Mouse (Mus musculus) neural tube, embryonic 13.5 days (tissue): ENCODE data around the gene Pla2g10. TPM values are rescaled to one million over a fixed set of nuclear protein-coding genes. Genes with fewer than 3 reads are reported as not detected.

Experiments
- ATAC-seq: fragments of 200-750 bp; cut with Nextera tagmentation; 2 replicates; pipeline ENCODE4 v1.8.0; 2017; ENCODE audit warnings: low read depth, mild to moderate bottlenecking, moderate TSS enrichment, moderate library complexity
- H3K27ac ChIP-seq: fragments of 300-500 bp; sonication (generic); replicated peaks from 2 replicates; pipeline ENCODE4 v1.5.1; 2015; ENCODE audit warnings: moderate library complexity, mild to moderate bottlenecking, inconsistent platforms
- H3K27me3 ChIP-seq: fragments of 300-500 bp; sonication (generic); 2 replicates; pipeline ENCODE4 v1.6.1; 2015; ENCODE audit warnings: mild to moderate bottlenecking, inconsistent platforms
- H3K36me3 ChIP-seq: fragments of 300-500 bp; sonication (generic); 2 replicates; pipeline ENCODE4 v1.6.1; 2015; ENCODE audit warnings: mild to moderate bottlenecking, inconsistent platforms
- H3K4me1 ChIP-seq: fragments of 300-500 bp; sonication (generic); replicated peaks from 2 replicates; pipeline ENCODE4 v1.6.1; 2015; ENCODE audit warnings: inconsistent platforms
- H3K4me2 ChIP-seq: fragments of 300-500 bp; sonication (generic); 2 replicates; pipeline ENCODE4 v1.6.1; 2015; ENCODE audit warnings: inconsistent platforms, mild to moderate bottlenecking, moderate library complexity
- H3K4me3 ChIP-seq: fragments of 300-500 bp; sonication (generic); 2 replicates; pipeline ENCODE4 v1.5.1; 2015; ENCODE audit warnings: mild to moderate bottlenecking, inconsistent platforms
- H3K9ac ChIP-seq: fragments of 300-500 bp; sonication (generic); 2 replicates; pipeline ENCODE4 v1.6.1; 2015; ENCODE audit warnings: moderate library complexity, mild to moderate bottlenecking, inconsistent platforms
- H3K9me3 ChIP-seq: fragments of 300-500 bp; sonication (generic); 2 replicates; pipeline ENCODE4 v1.6.1; 2016; ENCODE audit warnings: inconsistent platforms
- WGBS: fragments of 180-500 bp; shearing (Covaris S2); methylation state at CpG from one replicate; pipeline ENCODE4 v1.1.7; 2015; 5-methylcytosine and 5-hydroxymethylcytosine counted together
- polyA plus RNA-seq: library from polyadenylated mRNA; unstranded; fragments of >200 nt; fragmentation: Nextera tagmentation; extraction: Ambion mirVana; gene quantifications from 2 replicates; pipeline ENCODE4 v1.2.1, GENCODE M21; 2015

Pla2g10 gene
- polyA plus RNA-seq, 1 experiment from 2014 or later: 2.1 TPM

DNA sequence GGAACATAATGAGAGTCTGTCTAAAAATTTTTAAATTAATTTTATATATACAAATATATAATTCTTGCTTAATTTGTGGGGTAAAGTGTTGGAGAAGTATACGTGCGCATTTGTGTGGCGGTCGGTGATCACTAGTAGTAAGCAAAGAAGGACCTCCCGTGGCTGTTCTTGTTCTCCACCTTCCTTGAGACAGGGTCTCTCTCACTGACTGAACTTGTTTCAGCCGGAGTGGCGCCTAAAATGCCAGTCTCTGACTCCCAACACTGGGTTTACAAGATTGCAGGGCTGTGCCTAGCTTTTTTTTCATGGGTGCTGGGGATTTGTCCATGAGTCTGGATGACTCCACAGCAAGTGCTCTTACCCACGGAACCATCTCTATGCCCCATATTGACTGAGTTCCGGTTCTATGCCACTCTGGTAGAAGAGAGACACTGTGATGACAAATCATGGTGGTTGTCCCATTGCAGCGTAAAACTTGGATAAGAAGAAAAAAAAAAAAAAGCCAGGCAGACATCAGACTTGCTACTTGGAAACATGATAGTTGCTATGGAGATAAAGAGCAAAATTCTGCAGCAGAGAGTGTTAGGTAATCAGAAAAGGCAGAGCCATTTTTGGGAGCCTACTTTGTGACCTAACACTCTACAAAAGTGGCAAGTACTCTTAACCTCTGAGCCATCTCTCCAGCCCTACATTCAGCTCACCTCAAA, 62.2 kb downstream of the Pla2g10 start:
- WGBS: 79% methylated on average over 10 of the region's 10 CpGs
- Histone ChIP-seq H3K4me3 (peak overlapping the region; percentile 60), H3K36me3 (peaks cover 14% of the 10 kb centered on the region), H3K4me2 (peak overlapping the region; percentile 86), H3K27ac (peak overlapping the region; percentile 78), H3K9me3 (no peaks in the 10 kb centered on the region), H3K4me1 (peaks cover 32% of the 10 kb centered on the region), H3K9ac (peak overlapping the region; percentile 78), H3K27me3 (no peaks in the 10 kb centered on the region)
- ATAC-seq: no peak

DNA sequence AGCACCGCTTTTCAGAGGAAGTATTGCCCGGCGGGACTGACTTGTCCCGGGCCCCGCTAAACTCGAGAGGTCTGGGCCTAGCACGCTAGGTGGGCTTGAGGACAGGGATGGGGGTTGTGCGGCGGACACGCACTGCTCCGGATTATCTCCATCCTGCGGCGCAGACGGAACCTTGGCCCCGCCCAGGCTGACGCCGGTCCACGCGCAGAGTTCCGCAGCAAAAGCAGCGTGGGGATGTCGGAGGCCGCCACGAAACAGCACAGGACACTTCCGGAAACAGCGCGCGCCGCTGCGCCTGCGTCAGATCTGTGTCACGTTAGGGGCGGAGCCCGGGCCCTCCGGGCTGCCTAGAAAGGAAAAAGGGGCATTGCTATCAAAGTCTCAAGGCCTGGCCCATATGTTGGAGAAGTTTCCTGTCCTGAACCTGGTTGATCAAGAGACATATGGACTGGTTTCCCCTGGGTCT, 62.9 kb downstream of the Pla2g10 start, which contains the start of gene Parn:
Parn (minus strand) TSS at position 293 of the 466 bp plus-strand sequence.
- peak; percentile 92 for ATAC-seq
- no peaks in the 10 kb centered on the region for H3K27me3 ChIP-seq
- peak within 1 kb of the TSS; percentile 78 for H3K9ac ChIP-seq
- H3K4me2 ChIP-seq: peak within 1 kb of the TSS; percentile 86
- under 1% methylated on average over 35 of the region's 35 CpGs for WGBS
- H3K9me3 ChIP-seq: no peaks in the 10 kb centered on the region
- peak within 1 kb of the TSS; percentile 60 for H3K4me3 ChIP-seq
- peak within 1 kb of the TSS; percentile 78 for H3K27ac ChIP-seq
- peaks cover 26% of the 10 kb centered on the region for H3K4me1 ChIP-seq
- H3K36me3 ChIP-seq: peaks cover 21% of the 10 kb centered on the region

Other genes with a start within 250 kb of the Pla2g10 start
- gene Parn, start 62.8 kb downstream of the Pla2g10 start, polyA plus RNA-seq: 34.0 and 34.4 TPM in 2 replicates
- gene Bfar, start 59.1 kb downstream of the Pla2g10 start, polyA plus RNA-seq: 49.4 and 54.3 TPM in 2 replicates
- 9.1 and 10.0 TPM in 2 replicates for gene 3110001I22Rik, start 59.1 kb downstream of the Pla2g10 start, polyA plus RNA-seq
- 127 TPM in 2 replicates for gene Rrn3, start 49.7 kb upstream of the Pla2g10 start, polyA plus RNA-seq
- gene Ntan1, start 87.9 kb upstream of the Pla2g10 start, polyA plus RNA-seq: 219 and 225 TPM in 2 replicates
- gene Pdxdc1, start 172.1 kb upstream of the Pla2g10 start, polyA plus RNA-seq: 66.0 and 78.6 TPM in 2 replicates
- gene Mpv17l, start 172.2 kb upstream of the Pla2g10 start, polyA plus RNA-seq: 17.2 and 17.7 TPM in 2 replicates